Mouse (Mus musculus): ENCODE data around the gene F5.
"Not testable (repeated sequence)": the region's sequence is repeated elsewhere in the genome, so short reads cannot be mapped to it uniquely, and the experiment has no call there.

Gene F5

GRCm38 (mm10) chr1:164159781-164160180, 8.1 kb downstream of the F5 start:
- DNase-seq, result no peak

DNA sequence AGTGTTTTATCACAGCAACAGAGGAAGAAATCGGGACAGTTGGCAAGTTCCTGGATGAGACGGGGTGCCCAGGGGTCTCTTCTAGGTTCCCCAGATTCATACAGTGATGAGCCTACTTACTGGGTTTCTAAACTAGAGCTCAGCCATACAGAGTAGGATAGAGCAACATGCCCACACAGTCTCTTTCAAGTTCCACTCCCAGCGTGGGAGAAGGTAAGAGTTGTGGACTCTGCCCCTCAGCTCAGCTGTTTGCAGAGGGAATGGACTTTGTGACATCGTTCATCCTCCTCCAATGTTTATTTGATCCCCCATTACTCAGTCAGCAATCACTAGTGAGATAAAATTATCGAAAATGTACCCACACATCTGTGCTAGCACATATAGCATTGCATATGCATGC, 11.1 kb downstream of the F5 start:
- DNase-seq, result peak; percentile 45 to 47

- no peak for DNase-seq
Measured at GRCm38 (mm10) chr1:164168818-164169217, 17.2 kb downstream of the F5 start.

DNA sequence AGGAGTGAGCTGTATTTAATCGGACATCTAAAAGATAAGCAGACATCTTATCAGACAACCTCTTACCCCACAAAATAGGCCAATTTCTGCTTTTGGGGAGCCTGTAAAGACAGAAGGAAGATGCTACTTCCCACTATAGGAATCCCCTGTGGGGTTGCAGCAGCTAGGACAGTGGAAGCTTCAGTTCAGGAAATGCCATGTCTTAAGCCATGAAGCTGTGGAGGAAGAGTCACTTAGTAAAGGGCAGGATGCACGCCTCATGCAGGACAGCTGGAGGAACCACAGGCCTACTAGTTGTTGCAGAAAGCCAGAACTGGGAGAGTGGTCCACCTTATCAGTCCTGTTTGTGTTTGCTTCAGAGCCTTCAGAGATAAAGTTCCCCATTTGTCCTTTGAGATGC, 18.8 kb downstream of the F5 start:
- no peak for DNase-seq

DNA sequence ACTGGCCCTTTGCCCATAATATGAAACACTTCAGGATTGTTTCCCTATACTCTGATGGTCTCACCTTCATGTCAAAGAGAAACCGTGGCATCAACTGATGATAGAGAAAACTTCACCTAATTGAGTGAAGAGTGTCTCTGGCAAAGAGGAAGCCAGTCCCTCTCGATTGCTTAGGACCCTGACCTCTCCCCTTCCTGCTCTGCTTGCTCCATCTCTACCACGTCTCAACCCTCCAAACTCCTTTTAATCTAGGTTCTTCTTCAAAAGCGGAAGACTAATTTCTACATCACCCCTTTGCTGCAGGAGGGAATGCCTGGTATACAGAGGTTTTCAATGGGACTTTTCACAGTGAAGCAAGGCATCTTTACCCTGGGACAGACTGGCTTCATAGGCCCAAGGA, 21.5 kb downstream of the F5 start:
- no peak for DNase-seq

- DNase-seq, result no peak
Measured at GRCm38 (mm10) chr1:164176856-164177255, 25.2 kb downstream of the F5 start.

DNA sequence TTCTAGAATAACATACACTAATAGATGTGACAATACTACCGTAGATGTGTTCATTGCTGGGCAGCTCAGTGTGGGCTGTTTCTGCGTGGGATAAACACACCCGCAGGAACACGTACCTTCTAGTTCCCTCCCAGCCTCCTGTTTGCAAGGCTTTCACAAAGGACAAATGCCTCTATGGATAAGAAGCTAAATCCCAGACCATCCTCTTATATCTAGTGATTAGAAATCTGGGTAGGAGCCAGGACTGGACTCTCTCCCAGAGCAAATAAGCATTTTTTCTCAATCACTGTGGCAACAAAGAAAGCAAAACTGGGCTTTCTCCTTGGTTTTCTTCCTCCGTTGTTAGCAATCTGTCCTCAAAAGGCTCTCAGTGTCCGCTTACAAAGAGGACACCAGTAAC, 26.8 kb downstream of the F5 start:
- DNase-seq, result no peak

DNA sequence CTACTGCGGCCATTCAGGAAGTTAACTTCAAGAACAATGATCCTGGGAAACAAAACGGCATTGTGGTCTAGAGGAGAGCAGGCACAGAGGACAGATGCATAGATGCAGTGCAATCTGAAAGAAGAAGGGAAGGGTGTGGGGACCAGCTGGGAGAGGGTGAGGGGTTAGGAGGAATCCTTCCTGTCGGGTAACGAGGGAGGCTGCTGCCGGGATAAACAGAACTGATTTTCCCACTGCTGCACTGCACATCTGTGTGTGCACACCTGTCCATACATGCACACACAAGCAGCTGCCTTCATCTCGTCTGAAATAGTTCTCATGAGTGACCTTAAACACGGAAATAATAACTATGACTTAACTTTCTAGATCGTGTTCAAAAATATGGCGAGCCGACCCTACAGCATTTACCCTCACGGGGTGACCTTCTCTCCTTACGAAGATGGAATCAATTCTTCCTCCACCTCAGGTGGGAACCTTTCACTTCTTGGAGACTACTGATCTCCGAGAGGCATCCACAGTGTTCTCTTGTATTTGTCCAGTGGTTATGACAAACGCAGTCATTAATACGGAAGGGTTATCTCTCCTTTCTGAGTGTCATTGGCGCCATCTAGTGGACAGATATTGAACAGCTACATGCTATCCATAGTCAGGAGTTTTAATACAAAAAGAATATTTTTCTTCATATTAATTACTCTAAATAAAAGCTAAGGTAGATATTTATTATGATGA, 32.7 kb downstream of the F5 start:
- peak; percentile 36 to 77 for DNase-seq

DNA sequence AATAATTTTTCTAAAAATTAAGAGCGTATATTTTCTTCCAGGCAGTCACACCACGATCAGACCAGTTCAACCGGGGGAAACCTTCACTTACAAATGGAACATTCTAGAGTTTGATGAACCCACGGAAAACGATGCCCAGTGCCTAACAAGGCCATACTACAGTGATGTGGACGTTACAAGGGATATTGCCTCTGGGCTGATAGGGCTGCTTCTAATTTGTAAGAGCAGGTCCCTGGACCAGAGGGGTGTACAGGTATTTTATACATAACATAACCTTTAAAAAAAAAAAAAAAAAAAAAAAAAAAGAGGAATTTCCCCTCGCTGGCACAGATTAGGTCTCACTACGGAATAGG, 33.2 kb downstream of the F5 start:
- no peak for DNase-seq

DNA sequence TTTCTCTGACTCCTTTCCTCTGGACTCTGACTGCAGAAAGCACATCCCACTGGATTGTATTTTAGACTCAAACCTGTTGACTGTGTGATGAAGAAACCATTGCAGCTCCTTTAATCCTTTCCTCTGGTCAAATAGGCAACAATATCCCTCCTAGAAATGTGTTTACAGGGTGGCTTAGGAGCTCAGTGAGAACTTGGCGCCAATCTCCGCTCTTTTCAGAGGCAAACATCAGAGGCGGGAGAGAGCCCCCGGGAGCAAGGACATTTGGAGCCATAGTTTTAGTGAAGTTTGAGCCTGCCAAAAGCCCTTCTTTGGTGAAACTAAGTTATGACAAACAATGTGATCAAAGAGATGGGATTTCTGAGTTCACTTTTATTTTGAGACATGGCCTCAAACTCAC, 33.7 kb downstream of the F5 start:
- no peak for DNase-seq

- DNase-seq, result peak; percentile 16 to 20
Measured at GRCm38 (mm10) chr1:164187002-164187560, 35.4 kb downstream of the F5 start.

DNA sequence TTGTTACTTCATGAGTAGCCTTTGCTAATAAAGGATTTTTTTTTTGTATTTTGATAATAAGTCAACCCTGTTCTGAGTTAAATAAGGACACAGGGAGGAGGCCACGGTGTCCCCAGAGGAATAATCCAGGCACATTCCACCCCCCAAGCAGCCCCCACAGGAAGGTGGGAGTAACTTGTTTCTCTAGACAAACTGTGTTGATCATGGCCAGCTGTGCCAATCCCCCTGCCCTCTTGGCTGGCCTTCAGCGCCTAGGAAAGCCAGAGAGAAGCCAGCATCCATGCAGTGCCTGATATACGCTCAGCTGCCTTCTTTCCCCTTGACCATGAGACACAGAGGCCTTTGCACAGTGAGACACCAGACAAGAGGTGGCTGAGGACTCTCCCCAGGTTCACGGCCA, 47.9 kb downstream of the F5 start:
- no peak for DNase-seq

GRCm38 (mm10) chr1:164208437-164208836, 56.8 kb downstream of the F5 start:
- peak in 1 of 2 experiments; percentile 16 for DNase-seq

GRCm38 (mm10) chr1:164210899-164211298, 59.3 kb downstream of the F5 start:
- DNase-seq, result peak; percentile 17 to 19

GRCm38 (mm10) chr1:164212686-164213085, 61.0 kb downstream of the F5 start:
- peak in 1 of 2 experiments; percentile 10 for DNase-seq

DNA sequence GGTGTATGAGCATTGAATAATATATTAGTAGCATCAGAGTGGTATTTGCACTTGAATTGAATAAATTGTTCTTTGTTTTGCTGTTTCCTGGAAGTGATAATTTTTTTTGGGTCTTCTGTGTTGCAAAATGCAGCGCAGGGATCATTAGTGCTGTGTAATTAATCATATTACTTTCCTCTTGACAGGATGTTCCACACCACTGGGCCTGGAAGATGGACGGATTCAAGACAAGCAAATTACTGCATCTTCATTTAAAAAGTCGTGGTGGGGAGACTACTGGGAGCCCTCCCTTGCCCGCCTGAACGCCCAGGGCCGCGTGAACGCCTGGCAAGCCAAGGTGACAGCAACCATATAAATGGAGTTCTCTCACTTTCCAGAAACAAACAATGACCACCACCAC, 62.6 kb downstream of the F5 start:
- DNase-seq, result no peak

DNA sequence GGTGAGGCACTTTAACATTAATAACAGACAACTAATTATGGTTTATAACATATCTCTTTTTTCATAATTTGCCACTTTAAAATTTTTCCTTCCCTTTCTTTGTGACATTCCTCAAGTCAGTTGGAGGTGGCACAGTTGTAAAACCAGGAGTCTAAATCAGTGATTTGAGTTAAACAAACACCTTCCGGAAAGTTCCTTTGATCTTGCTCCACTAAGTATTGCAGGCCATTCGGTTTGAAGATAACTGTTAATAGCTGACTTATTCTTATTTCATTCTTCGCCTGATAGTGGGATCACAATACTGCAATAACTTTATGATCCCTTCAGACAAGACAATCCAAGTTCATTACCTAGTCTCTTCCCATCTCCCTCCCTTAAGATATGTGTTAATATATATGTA, 63.5 kb downstream of the F5 start:
- DNase-seq, result no peak

- DNase-seq, result no peak
Measured at GRCm38 (mm10) chr1:164215540-164215939, 63.9 kb downstream of the F5 start.

DNA sequence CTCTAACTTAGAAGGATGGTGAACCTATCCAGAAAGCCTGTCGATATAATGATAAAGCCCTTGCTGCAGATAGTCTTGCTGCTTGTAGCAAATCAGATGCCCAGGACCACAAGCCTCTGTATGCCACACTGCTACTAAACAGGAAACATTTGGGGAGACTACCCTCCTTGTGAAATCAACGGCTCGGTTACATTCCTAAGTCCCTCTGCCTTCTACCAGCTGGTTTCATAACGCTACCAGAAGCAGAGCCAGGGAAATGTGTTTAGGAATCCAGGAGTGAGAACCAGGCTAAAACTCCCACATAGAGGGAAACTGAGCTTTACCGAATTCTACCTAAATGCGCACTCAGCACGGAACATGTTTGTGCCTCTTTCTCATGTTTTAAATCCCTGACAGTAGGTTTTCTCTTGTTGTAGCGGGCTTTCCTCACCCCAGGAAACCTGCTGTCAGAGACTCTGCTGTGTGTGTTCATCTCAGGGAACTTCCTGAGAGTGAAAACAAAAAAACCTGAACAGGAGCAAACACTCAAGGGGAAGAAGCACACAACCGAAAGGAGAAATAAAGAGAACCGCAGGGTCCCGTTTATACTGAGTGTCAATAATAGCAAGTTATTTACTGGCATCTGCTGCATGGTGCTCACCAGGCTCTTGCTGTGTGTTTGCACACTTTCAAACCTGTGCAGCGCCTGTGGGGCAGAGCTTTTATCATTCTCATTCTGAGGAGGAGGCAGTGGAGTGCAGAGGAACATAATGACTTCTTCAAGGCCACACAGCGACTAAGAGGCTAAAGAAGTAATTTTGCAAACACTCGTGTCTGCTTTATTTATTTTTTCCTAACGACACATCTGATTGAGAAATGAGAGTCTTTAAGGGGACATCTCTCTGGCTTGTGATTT, 66.4 kb downstream of the F5 start:
- DNase-seq, result no peak

DNA sequence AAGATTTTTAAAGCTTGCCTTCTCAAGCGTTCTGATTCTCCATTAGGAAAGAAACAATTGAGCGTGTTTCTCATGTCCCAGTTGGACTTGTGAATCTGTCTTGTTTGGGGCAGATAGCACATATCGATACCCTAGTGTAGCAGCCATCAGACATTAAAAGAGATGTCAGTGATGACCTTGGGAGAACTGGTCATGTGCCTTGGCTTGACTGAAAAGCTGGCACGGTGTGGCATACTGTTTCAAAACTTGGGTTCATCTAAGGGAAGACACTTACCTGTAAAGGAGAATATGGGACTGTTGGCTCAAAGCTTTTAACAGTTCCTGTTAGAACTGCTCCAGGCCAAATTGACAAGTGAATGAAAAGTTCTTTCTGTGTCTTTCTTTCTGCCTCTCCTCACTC, 68.6 kb downstream of the F5 start:
- no peak for DNase-seq

DNA sequence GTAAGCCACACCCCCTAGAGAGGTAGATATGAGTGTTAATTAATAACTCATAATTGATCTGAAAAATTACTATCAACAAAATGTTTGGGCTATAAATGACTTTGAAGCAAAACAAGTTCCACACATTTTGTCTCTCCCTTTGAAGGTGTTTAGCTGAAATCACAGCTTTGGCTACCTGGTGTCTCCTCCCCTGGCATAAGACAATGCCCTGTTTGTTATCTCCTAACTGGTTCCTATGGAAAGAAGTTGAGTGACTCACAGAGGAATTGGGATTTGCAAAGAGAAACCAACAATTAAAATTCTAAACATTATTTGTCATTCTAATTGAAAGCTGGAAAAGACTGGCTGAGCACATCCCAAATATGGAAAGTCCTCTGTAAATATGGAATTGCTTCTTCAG, 71.5 kb downstream of the F5 start:
- no peak for DNase-seq

DNA sequence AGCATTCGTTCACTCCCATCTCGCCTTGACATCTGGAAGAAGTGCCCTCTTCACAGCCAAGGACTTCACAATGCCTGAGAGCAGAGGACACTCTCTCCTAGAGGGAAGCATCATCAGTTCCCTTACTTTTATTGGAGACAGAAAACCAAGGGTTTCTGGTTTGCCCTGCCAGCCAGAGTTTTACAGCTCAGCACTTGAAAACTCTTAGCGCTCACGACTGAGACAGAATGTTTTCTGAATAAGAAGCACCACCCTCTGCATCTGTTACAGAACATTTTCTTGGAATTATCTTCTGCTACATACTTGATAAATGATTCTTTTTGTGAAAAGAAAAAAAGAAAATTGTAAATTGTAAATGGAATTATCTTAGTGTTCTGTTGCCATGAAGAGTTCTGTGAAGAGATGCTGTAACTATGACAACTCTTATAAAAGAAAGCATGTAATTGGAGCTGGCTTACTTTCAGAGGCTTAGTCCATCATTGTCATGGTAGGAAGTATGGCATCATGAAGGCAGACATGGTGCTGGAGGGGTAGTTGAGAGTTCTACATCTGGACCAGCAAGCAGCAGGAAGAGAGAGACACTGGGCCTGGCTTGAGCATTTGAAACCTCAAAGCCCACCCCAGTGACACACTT, 80.4 kb downstream of the F5 start:
- not testable (repeated sequence) for DNase-seq

DNA sequence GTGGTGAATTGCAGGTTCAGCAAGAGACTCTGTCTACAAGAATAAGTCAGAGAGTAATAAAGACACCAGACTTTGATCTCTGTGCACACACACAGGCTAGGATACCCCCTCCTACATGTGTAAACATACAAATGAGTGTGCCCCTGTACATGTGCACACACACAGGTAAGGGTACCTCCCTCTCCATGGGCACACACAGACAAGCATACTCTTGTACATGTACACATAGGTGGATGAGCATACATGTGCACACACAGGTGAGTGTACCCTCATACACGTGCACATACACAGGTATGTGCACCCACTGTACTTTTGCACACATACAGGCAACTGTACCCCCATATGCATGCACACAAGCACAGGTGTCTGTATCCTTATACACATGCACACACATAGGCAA, 81.8 kb downstream of the F5 start:
- DNase-seq, result no peak

DNA sequence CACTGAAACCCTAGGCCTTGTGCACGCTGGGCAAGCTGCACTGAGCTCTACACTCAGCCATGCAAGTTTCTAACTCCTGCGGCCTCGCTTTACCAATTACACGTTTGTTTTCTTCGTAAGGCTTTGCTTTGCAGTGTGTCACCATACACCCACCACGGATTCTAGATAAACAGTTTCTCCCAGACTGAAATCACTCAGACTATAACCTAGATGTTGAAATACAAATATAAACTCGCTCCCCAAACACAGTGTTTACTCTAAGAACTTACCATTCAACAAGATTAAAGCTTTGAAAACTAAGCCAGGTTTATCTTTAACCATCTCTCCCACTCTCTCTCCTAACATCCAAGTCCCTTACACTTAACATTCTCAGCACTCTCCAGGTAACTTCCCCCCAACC, 83.4 kb downstream of the F5 start:
- no peak for DNase-seq
